Mouse (Mus musculus) ovary, postnatal 36 days (tissue): ENCODE data around the gene Vdac2.

ENCODE experiments used
- DNase-seq: peaks from one replicate; pipeline ENCODE4 v3.0.0; 2022; ENCODE audit warnings: low spot score, mixed read lengths

Gene Vdac2

DNA sequence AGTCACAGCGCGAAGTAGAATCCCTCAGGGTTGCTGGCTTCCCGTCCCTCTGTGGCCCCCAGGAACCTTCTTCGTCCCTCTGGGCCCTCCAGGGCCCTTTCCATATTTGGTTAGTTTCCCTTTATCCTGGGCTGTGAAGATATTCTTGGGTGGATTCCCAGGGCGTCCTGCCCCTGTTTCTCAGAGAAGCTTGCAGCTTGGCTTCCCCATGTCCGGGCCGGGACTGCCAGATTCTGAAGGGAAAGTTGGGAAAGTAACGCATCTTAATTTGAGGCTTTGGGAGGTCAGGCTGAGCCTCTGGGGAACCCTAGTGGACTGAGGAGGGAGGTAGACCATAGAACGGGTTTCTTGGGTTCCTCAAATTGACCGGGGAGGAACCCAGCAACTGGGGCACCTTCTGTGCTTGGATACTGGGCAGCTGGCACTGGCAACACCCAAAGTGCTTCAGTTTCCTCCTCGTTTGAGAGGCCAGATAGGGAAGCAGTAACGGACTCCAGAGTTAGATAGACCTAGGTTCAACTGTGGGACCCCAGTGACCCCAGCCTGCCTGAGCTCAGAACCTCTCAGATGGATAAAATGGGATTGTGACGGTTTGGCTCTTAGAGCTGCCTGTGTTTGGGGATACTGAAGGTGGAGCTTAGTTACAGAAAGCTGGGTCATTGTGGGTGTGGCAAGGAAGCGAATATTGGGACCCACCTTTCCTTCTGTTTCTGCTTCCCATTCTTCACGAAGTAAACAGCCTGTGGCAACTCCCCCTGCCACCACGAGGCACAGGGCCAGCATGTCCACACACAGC is 27.2 kb downstream of the Vdac2 start:
- peak; percentile 47 for DNase-seq

DNA sequence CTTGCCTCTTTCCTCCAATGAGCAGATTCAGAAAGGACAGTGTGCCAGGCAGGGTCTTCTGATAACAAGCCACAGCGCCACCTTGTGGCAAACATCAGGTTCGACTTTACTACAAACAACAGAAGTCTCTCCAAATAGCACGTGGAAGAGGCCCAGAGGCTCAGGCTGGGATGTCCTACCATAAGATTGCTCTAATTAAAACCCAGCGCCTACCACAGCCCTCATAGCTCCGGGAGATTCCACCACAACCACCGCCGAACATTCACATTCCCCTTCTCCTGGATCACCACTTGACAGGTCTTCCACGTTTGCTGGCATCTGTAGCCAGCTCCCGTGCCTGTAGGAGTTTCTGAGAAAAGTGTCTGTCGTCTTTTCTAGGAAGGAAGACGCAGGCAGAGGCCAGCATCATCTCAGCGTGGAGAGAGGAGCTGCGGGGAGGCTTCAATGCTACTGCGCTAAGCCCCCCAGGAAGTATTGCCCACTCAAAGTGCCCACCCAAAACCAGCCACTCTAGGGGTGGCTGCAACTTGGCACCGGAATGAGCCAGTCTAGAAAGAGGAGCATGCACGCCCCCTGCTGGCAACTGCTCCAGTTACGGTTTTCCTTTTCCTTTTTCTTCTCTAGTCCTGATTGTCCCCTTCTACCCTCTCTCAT is 28.5 kb downstream of the Vdac2 start:
- peak; percentile 74 for DNase-seq

DNA sequence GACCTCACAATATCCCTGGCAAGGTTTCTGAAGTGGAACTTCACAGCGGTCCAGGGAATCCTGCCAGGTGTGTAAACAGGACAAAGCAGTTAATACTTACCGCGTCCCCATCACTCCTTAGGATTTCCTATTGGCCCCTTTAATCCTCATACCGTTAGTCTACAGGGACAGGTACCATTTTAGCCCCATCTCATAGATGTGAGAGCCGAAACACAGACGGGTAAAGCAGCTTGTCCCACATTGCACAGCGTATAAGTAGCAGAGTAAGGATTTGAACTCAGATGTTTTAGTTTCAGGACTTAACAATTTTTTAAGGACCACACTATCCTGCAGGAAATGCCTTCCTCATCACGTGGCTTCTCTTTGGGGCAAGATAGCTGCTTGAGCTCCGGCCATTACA is 29.2 kb downstream of the Vdac2 start:
- DNase-seq = no peak

DNA sequence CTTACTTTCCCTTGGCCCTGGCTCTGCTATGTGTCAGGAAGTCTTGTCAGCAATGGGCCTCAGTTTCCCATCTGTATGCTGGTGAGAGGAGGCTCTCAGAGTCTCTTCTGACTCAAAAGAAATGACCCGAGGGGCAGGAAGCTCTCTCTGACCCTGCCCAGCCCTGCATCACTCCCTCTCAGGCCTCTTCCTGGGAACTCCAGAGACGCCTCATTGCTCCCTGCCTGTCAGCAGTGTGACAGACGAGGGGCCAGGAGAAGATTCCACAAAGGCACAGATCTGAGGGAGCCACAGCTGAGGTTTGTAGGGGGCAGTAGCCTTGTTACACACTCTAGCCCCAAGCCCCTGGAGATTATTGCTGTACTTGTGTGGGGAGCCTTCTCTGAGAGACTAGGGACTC is 30.9 kb downstream of the Vdac2 start:
- DNase-seq = no peak

DNA sequence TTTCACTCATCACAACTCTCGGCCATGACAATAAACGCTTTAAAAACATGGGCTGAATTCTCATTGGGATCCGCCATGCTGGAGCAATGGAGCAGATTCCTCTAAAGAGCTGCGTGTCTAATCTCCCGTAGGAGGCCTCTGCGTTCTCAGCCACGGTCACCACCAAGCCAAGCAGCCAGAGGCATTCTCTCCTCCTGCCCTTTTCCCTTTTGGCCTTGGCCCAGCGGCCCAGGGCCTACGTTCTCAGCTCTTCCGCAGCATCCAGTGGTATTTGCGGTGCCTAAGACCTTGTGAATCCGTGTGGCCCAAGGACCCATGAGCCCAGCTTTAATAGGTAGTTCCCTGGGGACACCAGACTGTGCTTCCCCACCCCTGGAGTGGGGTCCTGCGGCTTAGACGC is 31.8 kb downstream of the Vdac2 start:
- no peak for DNase-seq

DNA sequence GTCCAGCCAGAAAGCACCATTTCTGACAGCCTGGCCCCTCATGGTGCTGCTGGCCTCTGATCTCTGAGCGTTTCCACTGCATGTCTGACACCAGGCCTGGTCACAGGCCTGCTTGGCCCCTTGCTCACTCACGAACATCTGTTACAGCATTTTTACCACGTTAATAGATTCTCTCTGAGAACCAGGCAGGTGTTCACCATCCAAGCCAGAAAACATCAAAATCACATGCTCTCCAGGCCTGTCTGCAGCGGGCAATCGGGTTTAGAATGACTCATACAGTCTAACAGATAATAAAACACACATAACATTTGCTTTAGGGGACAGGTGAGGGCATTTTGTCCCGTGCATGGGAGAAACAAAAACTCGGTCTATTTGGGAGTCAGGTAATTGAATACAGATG is 41.3 kb downstream of the Vdac2 start:
- no peak for DNase-seq

DNA sequence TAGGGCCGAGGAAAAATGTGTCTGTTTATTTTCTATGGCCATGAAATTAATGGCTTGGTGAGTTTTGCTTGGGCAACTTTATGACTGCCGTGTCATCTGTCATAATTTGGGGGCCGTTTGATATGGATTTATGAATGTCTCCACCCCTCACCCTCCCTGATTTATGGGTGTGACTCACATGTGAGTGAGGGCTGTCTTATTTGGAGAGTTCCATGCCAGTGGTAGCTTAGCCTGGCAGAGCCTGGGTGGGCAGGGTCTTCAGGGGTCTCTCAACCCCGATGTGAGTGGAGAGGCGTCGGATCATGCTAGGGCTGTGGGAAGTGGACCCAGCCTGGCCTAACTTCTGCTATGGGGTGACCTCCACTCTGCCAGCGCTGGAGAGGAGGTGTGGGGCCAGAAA is 41.8 kb downstream of the Vdac2 start:
- DNase-seq = no peak

DNA sequence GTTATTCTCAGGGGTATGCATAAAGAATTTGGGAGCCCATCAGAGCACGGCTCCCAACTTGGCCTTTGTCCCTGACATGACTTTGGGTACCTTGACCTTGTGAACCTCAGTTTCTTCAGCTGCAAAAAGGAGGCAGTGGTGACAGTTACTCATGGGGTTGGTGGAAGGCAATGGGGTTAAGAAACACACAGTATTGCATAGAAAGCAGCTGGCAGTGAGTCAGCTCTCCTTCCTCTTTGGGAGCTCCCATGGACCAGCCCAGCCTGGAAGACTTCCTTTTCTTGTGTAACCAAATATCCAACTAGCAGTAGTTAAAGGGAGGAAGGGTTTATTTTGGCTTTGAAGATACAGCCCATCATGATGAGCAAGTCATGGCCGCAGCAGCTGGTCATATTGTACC is 65.4 kb downstream of the Vdac2 start:
- DNase-seq = no peak

DNA sequence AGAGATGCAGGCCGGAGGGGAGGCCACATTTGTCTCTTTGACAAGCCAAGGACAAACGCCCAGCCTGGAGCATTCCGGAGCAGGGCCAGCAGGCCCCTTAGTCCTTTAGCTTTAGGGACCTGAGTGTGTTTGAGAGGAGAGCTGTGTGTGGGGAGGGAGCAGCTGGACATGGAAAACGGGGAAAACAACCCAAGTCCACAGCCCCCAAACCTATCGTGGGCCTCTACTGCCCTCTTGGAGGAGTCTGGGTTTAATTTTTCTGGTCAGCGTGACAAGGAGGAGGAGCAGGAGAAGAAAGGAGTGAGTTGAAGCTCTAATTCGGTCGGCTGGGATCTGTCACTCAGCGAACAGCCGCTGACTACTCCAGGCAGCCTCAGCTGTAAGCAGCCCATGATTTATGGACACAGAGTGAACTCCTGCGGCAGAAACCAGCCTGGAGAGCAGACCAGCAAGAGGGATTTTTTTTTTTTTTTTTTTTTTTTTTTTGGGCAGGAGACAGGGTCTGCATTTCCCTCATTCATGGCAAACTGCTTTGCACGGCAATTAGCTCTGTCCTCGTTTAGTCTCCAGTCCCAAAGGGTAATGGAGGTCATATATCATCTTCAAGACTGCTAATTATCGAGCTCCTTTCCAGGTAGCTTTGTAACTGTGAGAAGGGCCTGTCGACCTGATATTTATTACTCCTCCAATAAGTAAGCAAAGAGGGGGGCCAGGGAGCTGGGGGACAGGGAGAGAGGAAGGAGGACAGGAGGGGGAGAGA is 66.7 kb downstream of the Vdac2 start:
- DNase-seq = peak; percentile 16

DNA sequence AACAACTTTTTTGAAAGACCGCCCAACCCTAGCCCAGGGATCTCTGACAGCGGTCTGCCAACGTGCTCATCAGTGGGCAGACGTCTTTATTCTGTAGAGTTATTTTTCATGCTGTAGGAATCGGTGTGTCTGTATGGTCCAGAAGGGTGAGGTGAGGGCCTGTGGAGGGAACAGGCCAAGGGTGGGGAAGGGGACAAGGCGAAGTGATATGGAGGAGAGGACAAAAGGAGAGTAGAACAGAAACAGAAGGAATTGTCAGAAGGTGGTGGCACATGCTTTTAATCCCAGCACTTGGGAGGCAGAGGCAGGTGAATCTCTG is 67.3 kb downstream of the Vdac2 start:
- no peak for DNase-seq
